Mouse (Mus musculus): Measurements from ENCODE around the gene Ptcra. TPM values are rescaled to one million over a fixed set of nuclear protein-coding genes. Genes with fewer than 3 reads are reported as not detected.

Gene Ptcra
- polyA plus RNA-seq, 1 experiment from 2014 or later: 1.6 TPM

DNA sequence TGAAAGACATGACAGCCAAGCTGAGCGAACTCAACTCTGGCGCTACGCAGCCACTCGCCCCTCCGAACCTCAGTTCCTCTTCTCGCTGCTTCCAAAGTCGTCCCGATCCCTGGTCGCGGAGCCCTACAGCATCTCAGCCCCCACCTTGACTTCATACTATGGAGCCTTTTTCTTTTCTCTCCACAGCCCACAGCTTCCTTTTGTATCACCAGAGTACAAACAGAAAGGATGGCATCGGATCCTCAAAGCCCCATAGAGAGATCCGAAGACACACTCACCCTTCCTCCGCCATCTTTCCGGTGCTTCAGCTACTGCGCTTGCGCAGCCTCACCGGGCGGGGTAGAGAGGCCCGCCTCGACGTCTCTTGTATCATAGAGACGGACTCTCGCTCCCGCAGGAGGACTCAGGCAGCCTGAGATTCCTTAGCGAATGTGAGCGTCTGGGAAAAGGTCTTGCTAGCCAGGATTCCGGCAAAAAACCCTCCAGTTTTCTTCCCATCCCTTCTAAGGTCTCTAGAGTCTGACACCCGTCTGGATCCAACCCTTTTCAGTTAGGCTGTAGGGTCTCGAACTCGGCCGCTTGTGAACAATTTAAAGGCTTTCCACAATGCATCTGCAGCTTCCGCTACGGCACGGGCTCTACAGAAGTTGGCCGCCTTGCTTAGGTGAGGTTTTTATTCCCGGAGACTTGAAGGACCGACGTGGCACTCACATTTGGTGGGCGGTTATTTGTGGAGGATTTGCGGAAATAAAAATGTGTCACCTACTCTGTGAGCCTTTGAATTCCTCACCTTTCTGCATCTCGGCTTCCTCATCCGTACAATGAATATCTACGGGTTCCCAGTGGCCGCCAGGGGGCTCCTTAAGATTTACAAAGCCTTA lies 19.1 kb upstream of the Ptcra start, which contains the start of gene Rpl7l1:
Gene Rpl7l1 (minus strand): TSS at position 332 of the 881 bp plus-strand sequence.
- no peaks in the 10 kb centered on the region for H3K27me3 ChIP-seq (replicated peaks; ENCODE audit: low read depth, poor library complexity, severe bottlenecking)
- 1% methylated on average over 44 of the region's 44 CpGs for WGBS
- peak within 1 kb of the TSS; percentile 88 for H3K27ac ChIP-seq (replicated peaks)
- no peaks in the 10 kb centered on the region for H3K9me3 ChIP-seq
- peaks cover 8% of the 10 kb centered on the region for H3K4me1 ChIP-seq
- peaks cover 38% of the 10 kb centered on the region for H3K36me3 ChIP-seq (replicated peaks)
- peak; percentile 94 for DNase-seq (ENCODE audit: low spot score)
- peak within 1 kb of the TSS; percentile 81 for H3K4me3 ChIP-seq

DNA sequence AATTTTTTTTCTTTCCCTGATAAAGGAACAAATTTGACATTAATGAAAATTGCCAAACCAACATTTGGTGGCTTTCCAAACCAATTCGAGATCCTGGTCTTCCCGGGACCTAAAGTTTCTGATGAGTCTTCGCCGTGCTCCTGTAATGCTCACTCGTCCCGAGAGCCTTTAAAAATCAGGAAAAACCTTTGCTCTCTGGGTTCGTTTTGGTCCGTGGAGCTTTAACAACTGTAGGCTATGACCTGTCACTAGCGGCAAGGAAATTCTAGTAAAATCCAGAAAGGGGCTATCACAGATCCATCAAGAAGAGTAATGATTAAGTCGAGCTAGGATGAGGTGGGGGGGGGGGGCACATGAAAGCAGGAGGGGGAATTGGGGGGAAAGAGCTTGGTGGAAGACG lies 18.4 kb upstream of the Ptcra start:
- Histone ChIP-seq H3K27me3 (replicated peaks; ENCODE audit: low read depth, poor library complexity, severe bottlenecking) (no peaks in the 10 kb centered on the region), H3K9me3 (no peaks in the 10 kb centered on the region), H3K27ac (replicated peaks) (peak overlapping the region; percentile 88), H3K36me3 (replicated peaks) (peaks cover 45% of the 10 kb centered on the region), H3K4me3 (peak overlapping the region; percentile 81), H3K4me1 (peaks cover 8% of the 10 kb centered on the region)
- WGBS: 7% methylated on average over 11 of the region's 11 CpGs
- no peak for DNase-seq (ENCODE audit: low spot score)

DNA sequence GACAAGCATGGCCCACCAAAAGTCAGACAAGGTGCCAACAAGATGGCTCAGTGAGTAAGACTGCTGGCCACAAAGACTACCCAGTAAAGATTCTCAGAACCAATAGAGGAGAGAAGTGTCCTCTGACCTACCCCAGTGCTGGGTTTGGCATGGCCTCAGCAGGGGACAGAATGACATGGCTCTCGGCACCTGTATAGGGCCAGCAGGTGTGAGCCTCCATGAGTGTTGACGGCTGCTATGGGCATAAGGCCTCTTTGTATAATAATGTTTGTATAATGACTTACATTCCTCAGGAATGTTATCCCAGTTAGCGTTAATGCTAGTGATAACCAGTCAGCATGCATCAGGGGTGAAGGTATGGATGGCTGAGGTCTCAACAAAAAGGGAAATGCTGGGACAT lies 12.6 kb upstream of the Ptcra start:
- Histone ChIP-seq H3K9me3 (no peaks in the 10 kb centered on the region), H3K4me3 (no peak overlapping the region), H3K27ac (replicated peaks) (no peak overlapping the region), H3K4me1 (peaks cover 22% of the 10 kb centered on the region), H3K36me3 (replicated peaks) (peaks cover 71% of the 10 kb centered on the region), H3K27me3 (replicated peaks; ENCODE audit: low read depth, poor library complexity, severe bottlenecking) (no peaks in the 10 kb centered on the region)
- 94% methylated on average over 3 of the region's 3 CpGs for WGBS
- DNase-seq (ENCODE audit: low spot score): no peak

DNA sequence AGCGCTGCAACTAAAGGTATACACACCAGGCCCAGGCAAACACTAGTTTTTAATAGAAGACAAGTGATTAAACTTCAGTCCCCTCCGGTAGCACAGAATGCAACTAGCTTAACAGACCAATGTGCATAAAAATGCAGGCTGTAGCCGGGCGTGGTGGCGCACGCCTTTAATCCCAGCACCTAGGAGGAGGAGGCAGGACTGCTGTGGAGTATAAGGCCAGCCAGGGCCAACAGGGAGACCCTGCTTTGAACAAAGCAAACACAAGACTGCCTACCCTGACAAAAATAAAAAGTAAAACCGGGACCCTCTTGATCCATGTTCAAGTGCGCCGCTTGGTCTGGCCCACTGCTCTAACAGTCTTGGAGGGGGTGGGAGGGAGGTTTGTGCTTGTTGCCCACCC lies 11.6 kb upstream of the Ptcra start:
- Histone ChIP-seq H3K27me3 (replicated peaks; ENCODE audit: low read depth, poor library complexity, severe bottlenecking) (no peaks in the 10 kb centered on the region), H3K27ac (replicated peaks) (no peak overlapping the region), H3K4me3 (no peak overlapping the region), H3K4me1 (peaks cover 20% of the 10 kb centered on the region), H3K36me3 (replicated peaks) (peaks cover 61% of the 10 kb centered on the region), H3K9me3 (no peaks in the 10 kb centered on the region)
- WGBS: 94% methylated on average over 9 of the region's 9 CpGs
- DNase-seq (ENCODE audit: low spot score): no peak

DNA sequence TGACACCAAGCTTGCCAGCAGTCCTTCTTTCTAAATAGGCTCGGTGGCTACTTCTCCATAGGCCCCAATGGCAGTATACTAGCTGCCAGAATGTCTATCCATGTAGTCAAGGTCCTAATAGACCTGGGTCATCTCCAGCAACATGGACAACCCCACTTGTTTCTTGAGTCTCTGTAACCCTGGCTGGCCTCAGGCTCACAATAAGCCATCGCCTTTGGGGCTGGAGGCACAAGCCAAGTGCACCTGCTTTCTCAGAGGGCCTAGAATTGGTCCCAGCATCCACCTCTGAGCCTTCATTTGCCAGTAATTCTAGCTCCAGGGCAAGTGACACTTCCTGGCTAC lies 10.6 kb upstream of the Ptcra start:
- no peak overlapping the region for H3K27ac ChIP-seq (replicated peaks)
- peaks cover 23% of the 10 kb centered on the region for H3K4me1 ChIP-seq
- H3K27me3 ChIP-seq (replicated peaks; ENCODE audit: low read depth, poor library complexity, severe bottlenecking): no peaks in the 10 kb centered on the region
- no peaks in the 10 kb centered on the region for H3K9me3 ChIP-seq
- peak overlapping the region; percentile 77 for H3K4me3 ChIP-seq
- H3K36me3 ChIP-seq (replicated peaks): peaks cover 52% of the 10 kb centered on the region
- 42% methylated on average over 2 of the region's 2 CpGs for WGBS
- no peak for DNase-seq (ENCODE audit: low spot score)

DNA sequence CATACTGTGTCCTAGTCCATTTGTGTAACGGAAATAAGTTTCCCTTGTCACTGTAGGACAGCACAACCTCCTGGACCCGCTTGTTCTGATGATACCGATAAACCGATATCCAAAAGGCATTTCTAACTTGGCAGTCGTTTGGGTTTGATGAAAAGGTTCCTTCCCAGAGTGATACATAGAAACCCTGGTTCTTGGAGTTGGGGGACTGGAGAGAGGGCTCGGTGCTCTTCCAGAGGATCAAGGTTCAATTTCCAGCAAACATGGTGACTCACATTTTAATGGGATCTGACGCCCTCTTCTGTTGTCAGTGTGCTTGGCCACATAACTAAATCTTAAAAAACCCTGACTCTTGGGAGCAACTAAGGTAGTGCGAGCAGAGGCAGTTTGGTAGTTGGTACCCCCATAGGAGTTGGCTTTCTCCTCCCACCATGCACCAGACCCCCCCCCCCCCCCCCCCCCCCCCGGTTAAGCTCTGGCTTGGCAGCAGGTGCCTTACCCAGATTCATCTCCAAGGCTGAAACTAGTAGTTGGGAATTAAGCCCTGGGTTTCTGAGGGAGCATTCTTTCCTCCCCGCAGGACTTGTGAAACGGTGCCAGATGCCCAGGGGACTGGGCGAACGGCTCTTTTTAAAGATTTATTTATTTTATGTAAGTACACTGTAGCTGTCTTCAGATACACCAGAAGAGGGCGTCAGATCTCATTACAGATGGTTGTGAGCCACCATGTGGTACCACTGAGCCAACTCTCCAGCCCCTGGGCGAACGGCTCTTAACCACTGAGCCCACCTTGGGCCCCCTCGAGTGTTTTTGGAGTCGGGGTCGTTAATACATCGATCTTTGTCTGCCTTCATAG lies 10.0 kb upstream of the Ptcra start:
- no peaks in the 10 kb centered on the region for H3K9me3 ChIP-seq
- H3K4me3 ChIP-seq: peak overlapping the region; percentile 77
- H3K27me3 ChIP-seq (replicated peaks; ENCODE audit: low read depth, poor library complexity, severe bottlenecking): no peaks in the 10 kb centered on the region
- peak; percentile 40 for DNase-seq (ENCODE audit: low spot score)
- H3K4me1 ChIP-seq: peaks cover 23% of the 10 kb centered on the region
- H3K36me3 ChIP-seq (replicated peaks): peaks cover 46% of the 10 kb centered on the region
- WGBS: 12% methylated on average over 20 of the region's 20 CpGs
- H3K27ac ChIP-seq (replicated peaks): peak overlapping the region; percentile 89

DNA sequence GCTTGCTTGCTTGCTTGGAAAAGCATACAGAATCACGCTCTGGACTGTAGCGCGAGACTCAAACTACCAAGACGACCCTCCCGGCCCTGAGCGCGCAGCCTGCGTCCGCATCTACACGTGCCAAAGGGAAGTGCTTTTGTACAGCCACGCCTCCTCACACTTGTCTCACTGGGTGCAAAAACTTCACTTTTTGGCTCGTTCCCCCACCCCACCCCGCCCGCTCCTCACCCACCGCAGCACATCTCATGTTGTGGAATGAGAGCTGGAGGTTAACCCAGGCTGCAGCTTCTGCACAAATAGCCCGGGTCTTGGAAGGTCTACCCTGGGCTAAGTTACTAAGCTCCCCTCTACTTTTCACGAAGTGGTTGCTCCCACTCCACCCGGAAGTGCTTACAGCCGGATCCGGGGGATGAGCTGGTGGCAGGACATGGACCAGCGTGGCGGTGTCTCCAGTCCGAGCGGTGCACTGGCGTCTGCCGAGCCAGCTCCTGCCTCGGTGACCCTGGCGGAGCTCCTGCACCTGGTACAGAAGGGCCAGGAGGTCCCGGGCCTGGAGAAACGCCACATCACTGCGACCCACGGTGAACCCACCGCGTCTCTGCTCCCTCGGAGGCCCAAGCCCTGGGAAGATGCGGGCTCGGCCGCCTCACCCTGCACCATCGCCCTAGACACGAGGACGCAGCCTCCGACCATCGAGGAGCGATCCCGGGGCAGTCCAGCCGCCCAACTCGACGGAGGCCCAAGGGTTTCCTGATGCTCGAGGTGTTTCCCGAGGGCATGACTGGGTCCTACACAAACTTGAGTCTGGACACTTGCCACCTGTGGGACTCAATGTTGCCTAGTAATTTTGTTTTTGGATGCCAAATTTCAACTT lies 9.1 kb upstream of the Ptcra start, which contains the start of gene 2310039H08Rik:
Gene 2310039H08Rik (plus strand): TSS at position 232 of the 874 bp plus-strand sequence.
- under 1% methylated on average over 50 of the region's 50 CpGs for WGBS
- peak; percentile 89 for DNase-seq (ENCODE audit: low spot score)
- no peaks in the 10 kb centered on the region for H3K9me3 ChIP-seq

DNA sequence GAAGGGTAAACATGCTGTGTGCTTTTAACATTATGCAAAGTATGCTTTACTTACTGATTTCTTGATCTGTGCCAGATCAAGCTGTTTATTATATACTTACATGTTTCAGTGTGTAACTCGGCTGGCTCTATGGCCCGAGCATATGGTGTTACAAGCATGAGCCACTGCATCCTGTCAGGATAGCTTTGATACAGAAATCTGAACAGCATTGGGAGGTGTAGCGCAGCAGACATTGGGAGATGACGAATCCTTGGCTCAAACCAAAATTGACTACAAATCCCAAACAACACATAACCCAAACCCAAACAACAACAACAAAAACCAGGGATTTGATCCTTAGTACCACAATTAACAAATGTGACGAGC lies 8.5 kb upstream of the Ptcra start:
- Histone ChIP-seq H3K4me3 (peak overlapping the region; percentile 77), H3K27me3 (replicated peaks; ENCODE audit: low read depth, poor library complexity, severe bottlenecking) (no peaks in the 10 kb centered on the region), H3K36me3 (replicated peaks) (peaks cover 31% of the 10 kb centered on the region), H3K27ac (replicated peaks) (peak overlapping the region; percentile 89), H3K4me1 (peaks cover 29% of the 10 kb centered on the region), H3K9me3 (no peaks in the 10 kb centered on the region)
- WGBS: 12% methylated on average over 5 of the region's 5 CpGs
- DNase-seq (ENCODE audit: low spot score): no peak

More for the DNA sequence above, 9.1 kb upstream of the Ptcra start, which contains the start of gene 2310039H08Rik:
- Histone ChIP-seq H3K4me3 (peak within 1 kb of the TSS; percentile 77), H3K36me3 (replicated peaks) (peaks cover 37% of the 10 kb centered on the region), H3K27me3 (replicated peaks; ENCODE audit: low read depth, poor library complexity, severe bottlenecking) (no peaks in the 10 kb centered on the region), H3K4me1 (peaks cover 28% of the 10 kb centered on the region), H3K27ac (replicated peaks) (peak within 1 kb of the TSS; percentile 89)

DNA sequence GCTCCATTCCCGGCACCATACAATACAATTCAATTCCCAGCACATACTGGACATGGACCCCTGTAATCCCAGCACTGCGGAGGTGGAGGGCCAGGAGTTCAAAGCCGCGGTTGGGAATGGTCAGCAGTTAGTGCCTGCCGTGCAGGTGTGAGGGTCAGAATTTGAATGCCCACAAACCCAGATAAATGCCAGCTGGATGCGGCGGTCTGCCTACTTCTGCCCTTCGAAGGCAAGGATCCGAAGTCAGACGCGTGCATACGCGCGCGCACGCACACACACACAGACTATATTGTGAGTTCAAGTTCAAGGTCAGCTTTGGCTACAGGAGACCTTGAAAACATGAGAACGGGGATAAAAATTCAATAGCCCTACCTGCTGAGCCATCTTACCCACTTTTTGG lies 8.1 kb upstream of the Ptcra start:
- H3K9me3 ChIP-seq: no peaks in the 10 kb centered on the region
- H3K36me3 ChIP-seq (replicated peaks): peaks cover 27% of the 10 kb centered on the region
- no peak for DNase-seq (ENCODE audit: low spot score)
- H3K4me3 ChIP-seq: peak overlapping the region; percentile 77
- no peaks in the 10 kb centered on the region for H3K27me3 ChIP-seq (replicated peaks; ENCODE audit: low read depth, poor library complexity, severe bottlenecking)
- H3K27ac ChIP-seq (replicated peaks): peak overlapping the region; percentile 89; the same call in 1 of the 2 replicates
- 66% methylated on average over 17 of the region's 17 CpGs for WGBS
- H3K4me1 ChIP-seq: peaks cover 29% of the 10 kb centered on the region

DNA sequence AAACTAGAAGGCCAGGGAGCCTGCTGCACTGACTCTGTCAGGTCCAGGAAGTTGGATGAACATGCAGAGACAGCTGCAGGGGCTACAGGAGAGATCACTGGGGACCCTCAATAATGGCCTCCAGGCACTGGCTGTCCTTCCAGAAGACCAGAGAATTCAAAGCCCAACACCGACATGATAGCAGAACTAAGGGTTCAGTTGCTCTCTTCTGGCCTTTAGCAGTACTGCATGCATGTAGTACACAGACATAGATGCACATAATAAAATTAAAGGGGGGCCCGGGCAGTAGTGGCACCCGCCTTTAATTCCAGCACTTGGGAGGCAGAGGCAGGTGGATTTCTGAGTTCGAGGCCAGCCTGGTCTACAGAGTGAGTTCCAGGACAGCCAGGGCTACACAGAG lies 7.5 kb upstream of the Ptcra start:
- no peaks in the 10 kb centered on the region for H3K27me3 ChIP-seq (replicated peaks; ENCODE audit: low read depth, poor library complexity, severe bottlenecking)
- peaks cover 29% of the 10 kb centered on the region for H3K4me1 ChIP-seq
- H3K4me3 ChIP-seq: no peak overlapping the region
- no peak overlapping the region for H3K27ac ChIP-seq (replicated peaks)
- H3K9me3 ChIP-seq: no peaks in the 10 kb centered on the region
- DNase-seq (ENCODE audit: low spot score): no peak
- WGBS: 86% methylated on average over 4 of the region's 4 CpGs
- H3K36me3 ChIP-seq (replicated peaks): peaks cover 21% of the 10 kb centered on the region

DNA sequence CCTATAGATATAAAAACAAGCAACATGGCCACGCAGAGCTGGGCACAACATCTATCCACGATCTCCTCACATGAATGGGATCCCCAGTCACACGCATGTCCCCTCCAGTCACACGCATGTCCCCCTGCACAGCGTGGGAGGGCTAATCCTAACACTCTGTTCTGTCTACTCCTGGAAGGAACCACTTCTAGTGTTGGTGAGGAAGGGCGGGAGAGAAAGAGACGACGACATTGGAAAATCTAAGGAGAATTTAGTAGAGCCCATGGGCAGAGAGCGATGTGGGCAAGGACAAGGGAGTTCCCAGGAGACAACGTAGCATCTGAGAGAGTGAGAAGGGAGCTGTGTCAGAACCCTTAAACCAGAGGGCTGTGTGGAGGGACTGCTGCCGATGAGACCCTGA lies 7.0 kb upstream of the Ptcra start:
- peaks cover 29% of the 10 kb centered on the region for H3K4me1 ChIP-seq
- no peak overlapping the region for H3K4me3 ChIP-seq
- peaks cover 16% of the 10 kb centered on the region for H3K36me3 ChIP-seq (replicated peaks)
- H3K27ac ChIP-seq (replicated peaks): no peak overlapping the region
- no peaks in the 10 kb centered on the region for H3K27me3 ChIP-seq (replicated peaks; ENCODE audit: low read depth, poor library complexity, severe bottlenecking)
- no peaks in the 10 kb centered on the region for H3K9me3 ChIP-seq
- 89% methylated on average over 11 of the region's 11 CpGs for WGBS
- no peak for DNase-seq (ENCODE audit: low spot score)

DNA sequence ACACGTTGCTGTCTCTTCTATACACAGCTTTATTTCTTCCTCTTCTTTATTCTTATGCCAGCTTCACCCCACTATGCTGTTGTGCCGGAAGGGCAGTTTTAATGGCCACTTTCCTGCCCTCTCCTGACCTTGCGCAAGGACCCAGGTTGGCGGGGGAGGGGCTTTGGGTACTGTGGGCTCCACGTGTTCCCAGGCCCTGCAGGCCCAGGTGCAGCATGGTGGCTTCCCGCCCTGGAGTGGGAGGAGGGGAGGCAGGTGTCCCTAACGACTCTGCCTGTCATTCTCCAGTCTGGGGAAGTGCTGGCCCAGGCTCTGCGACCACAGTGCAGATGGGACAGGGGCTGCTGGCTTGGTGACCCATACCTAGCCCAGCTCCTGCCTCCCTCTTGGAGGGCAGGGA lies 4.4 kb upstream of the Ptcra start:
- peaks cover 19% of the 10 kb centered on the region for H3K4me1 ChIP-seq
- H3K9me3 ChIP-seq: no peaks in the 10 kb centered on the region
- no peaks in the 10 kb centered on the region for H3K36me3 ChIP-seq (replicated peaks)
- H3K27ac ChIP-seq (replicated peaks): peak overlapping the region; percentile 45; the same call in 1 of the 2 replicates
- H3K4me3 ChIP-seq: no peak overlapping the region
- no peaks in the 10 kb centered on the region for H3K27me3 ChIP-seq (replicated peaks; ENCODE audit: low read depth, poor library complexity, severe bottlenecking)
- DNase-seq (ENCODE audit: low spot score): peak; percentile 27
- 47% methylated on average over 8 of the region's 8 CpGs for WGBS

All from embryonic facial prominence, embryonic 10.5 days (tissue).